Mouse (Mus musculus): ENCODE results near the gene Gm4788.
"Not testable (repeated sequence)": the region's sequence is repeated elsewhere in the genome, so short reads cannot be mapped to it uniquely, and the experiment has no call there.

Gm4788 gene

DNA sequence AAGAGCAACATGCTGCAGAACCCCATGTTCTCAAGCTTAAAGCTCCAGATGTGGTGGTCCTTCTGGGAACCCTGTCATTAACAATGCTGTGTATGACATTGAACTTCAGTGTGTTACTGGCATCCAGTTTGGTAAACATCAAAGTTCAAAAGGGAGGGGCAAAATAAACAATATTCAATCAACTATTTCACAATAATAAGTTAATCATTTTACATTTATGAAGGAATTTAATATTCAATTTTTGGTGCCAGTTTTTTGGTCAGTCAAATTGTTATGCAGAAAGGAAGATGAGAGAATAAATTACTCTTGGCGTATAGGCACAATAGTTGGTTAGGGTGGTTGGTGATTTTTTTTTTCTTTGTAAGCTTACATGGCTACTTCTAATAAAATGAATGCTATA lies at the start of gene Gm4788:
Gene Gm4788 (minus strand): TSS at position 101 of the 400 bp plus-strand sequence.
- DNase-seq (ENCODE audit: low read depth, low spot score), result no peak

GRCm38 (mm10) chr1:139808594-139808993 lies 27.6 kb upstream of the Gm4788 start:
- no peak for DNase-seq (ENCODE audit: low read depth, low spot score)

DNA sequence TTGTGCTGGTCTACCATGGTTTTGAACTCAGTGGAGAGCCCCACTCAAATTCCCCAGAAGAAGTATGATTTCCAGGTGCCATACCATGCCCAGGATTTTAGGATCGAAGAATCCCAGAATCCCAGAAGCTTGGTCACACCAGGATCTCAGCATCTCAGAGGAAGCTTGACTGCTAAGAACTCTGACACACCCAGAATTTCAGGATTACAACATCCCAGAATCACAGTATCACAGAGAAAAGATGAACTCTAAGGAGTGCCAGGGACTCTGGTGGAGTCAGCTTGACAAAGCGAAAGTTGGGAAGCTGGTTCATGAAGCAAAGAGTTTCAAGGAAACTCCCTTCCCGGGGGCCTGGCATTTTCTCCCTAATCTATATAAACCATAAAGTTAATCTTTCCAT lies 11.1 kb downstream of the Gm4788 start:
- not testable (repeated sequence) for DNase-seq (ENCODE audit: low read depth, low spot score)

- DNase-seq (ENCODE audit: low read depth, low spot score), result not testable (repeated sequence)
These were observed 64.4 kb downstream of the Gm4788 start for GRCm38 (mm10) chr1:139716681-139717080.

GRCm38 (mm10) chr1:139716249-139716648 lies 64.8 kb downstream of the Gm4788 start:
- DNase-seq (ENCODE audit: low read depth, low spot score), result not testable (repeated sequence)

GRCm38 (mm10) chr1:139649921-139650320 lies 131.1 kb downstream of the Gm4788 start:
- DNase-seq (ENCODE audit: low read depth, low spot score), result not testable (repeated sequence)
